Mouse (Mus musculus) frontal cortex, postnatal 10 days (tissue): ENCODE data around the gene Dach2.
"Not testable (repeated sequence)": the region's sequence is repeated elsewhere in the genome, so short reads cannot be mapped to it uniquely, and the experiment has no call there.

Source experiments
- DNase-seq, 2 experiments: peaks; one replicate each; pipeline ENCODE4 v3.0.0; 2022; ENCODE audit warnings: low spot score in 2 of 2, mixed read lengths in 1 of 2

Gene Dach2

GRCm38 (mm10) chrX:113297404-113297803 is at the start of gene Dach2:
Dach2 (plus strand) TSS chrX:113297510.
- DNase-seq = no peak

GRCm38 (mm10) chrX:113252427-113252826 is 44.9 kb upstream of the Dach2 start:
- not testable (repeated sequence) for DNase-seq

- peak; percentile 15 to 43 for DNase-seq
Measured at GRCm38 (mm10) chrX:113298031-113298430, 721 bp downstream of the Dach2 start.

GRCm38 (mm10) chrX:113298468-113298867 is 1.2 kb downstream of the Dach2 start:
- DNase-seq = no peak

GRCm38 (mm10) chrX:113304323-113304722 is 7.0 kb downstream of the Dach2 start:
- no peak for DNase-seq

GRCm38 (mm10) chrX:113338143-113338542 is 40.8 kb downstream of the Dach2 start:
- DNase-seq = no peak

- DNase-seq = no peak
Measured at GRCm38 (mm10) chrX:113394417-113394816, 97.1 kb downstream of the Dach2 start.

- no peak for DNase-seq
Measured at GRCm38 (mm10) chrX:113408756-113409155, 111.4 kb downstream of the Dach2 start.

- no peak for DNase-seq
Measured at GRCm38 (mm10) chrX:113421517-113422187, 124.3 kb downstream of the Dach2 start.

- no peak for DNase-seq
Measured at GRCm38 (mm10) chrX:113482131-113482530, 184.8 kb downstream of the Dach2 start.

GRCm38 (mm10) chrX:113545106-113545505 is 247.8 kb downstream of the Dach2 start:
- DNase-seq = no peak

- DNase-seq = no peak
Measured at GRCm38 (mm10) chrX:113563897-113564296, 266.6 kb downstream of the Dach2 start.

- no peak for DNase-seq
Measured at GRCm38 (mm10) chrX:113666069-113666468, 368.8 kb downstream of the Dach2 start.

GRCm38 (mm10) chrX:113687163-113687562 is 389.9 kb downstream of the Dach2 start:
- no peak for DNase-seq

GRCm38 (mm10) chrX:113712363-113712762 is 415.1 kb downstream of the Dach2 start:
- DNase-seq = no peak

- DNase-seq = no peak
Measured at GRCm38 (mm10) chrX:113724124-113724523, 426.8 kb downstream of the Dach2 start.

- DNase-seq = no peak
Measured at GRCm38 (mm10) chrX:113747122-113747521, 449.8 kb downstream of the Dach2 start.

- no peak for DNase-seq
Measured at GRCm38 (mm10) chrX:113792264-113792663, 495.0 kb downstream of the Dach2 start.

- DNase-seq = no peak
Measured at GRCm38 (mm10) chrX:113810369-113810768, 513.1 kb downstream of the Dach2 start.

GRCm38 (mm10) chrX:113826810-113827209 is 529.5 kb downstream of the Dach2 start:
- DNase-seq = no peak

GRCm38 (mm10) chrX:113833062-113833461 is 535.8 kb downstream of the Dach2 start:
- no peak for DNase-seq

- DNase-seq = no peak
Measured at GRCm38 (mm10) chrX:113867835-113868495, 570.7 kb downstream of the Dach2 start.
